Mouse (Mus musculus) frontal cortex, adult 2 months (tissue): Measurements from ENCODE around the gene Dmrta2. TPM values are rescaled to one million over a fixed set of nuclear protein-coding genes. Genes with fewer than 3 reads are reported as not detected.

Experiments used
- DNase-seq, 2 experiments: peaks; one replicate each; pipeline ENCODE4 v3.0.0; 2022; ENCODE audit warnings: low spot score in 1 of 2; ENCODE audit errors: extremely low spot score in 1 of 2
- polyA plus RNA-seq: library from polyadenylated mRNA; depleted of rRNA; stranded (reverse); fragments of >200 nt; gene quantifications from 2 replicates; pipeline ENCODE4 v1.2.3, GENCODE M21; 2012

The Dmrta2 gene
- polyA plus RNA-seq, 1 experiment = 3.3 TPM

GRCm38 (mm10) chr4:109978858-109979340 lies 1.0 kb downstream of the Dmrta2 start:
- DNase-seq = no peak

DNA sequence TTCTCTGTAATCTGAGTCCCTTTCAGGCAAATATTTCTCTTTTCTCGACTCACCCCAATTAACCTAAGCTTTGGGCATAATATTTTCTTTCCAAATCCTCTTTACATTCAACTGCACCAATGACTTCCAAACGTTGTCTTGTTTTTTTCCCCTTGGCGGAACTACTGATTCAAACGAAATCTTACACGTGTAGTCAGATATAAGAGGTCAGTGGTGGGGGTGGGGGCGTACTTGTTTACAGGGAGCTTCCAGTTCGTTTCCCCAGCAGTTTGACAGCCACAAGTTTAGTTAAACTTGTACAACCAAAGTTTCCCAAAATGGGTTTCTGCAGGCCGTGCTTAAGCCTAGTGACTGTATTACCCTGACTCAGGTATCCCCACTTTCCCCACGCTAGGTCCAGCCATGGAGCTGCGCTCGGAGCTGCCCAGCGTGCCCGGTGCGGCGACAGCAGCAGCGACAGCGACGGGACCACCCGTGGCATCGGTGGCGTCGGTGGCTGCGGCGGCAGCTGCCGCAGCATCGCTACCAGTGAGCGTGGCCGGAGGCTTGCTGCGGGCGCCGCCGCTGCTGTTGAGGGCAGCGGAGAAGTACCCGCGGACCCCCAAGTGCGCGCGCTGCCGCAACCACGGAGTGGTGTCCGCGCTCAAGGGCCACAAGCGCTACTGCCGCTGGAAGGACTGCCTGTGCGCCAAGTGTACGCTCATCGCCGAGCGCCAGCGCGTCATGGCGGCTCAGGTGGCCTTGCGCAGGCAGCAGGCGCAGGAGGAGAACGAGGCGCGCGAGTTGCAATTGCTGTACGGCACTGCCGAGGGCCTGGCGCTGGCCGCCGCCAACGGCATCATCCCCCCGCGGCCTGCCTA lies 1.8 kb downstream of the Dmrta2 start:
- no peak for DNase-seq

GRCm38 (mm10) chr4:109980321-109981082 lies 2.6 kb downstream of the Dmrta2 start:
- no peak for DNase-seq

GRCm38 (mm10) chr4:109981083-109981870 lies 3.4 kb downstream of the Dmrta2 start:
- DNase-seq = no peak

DNA sequence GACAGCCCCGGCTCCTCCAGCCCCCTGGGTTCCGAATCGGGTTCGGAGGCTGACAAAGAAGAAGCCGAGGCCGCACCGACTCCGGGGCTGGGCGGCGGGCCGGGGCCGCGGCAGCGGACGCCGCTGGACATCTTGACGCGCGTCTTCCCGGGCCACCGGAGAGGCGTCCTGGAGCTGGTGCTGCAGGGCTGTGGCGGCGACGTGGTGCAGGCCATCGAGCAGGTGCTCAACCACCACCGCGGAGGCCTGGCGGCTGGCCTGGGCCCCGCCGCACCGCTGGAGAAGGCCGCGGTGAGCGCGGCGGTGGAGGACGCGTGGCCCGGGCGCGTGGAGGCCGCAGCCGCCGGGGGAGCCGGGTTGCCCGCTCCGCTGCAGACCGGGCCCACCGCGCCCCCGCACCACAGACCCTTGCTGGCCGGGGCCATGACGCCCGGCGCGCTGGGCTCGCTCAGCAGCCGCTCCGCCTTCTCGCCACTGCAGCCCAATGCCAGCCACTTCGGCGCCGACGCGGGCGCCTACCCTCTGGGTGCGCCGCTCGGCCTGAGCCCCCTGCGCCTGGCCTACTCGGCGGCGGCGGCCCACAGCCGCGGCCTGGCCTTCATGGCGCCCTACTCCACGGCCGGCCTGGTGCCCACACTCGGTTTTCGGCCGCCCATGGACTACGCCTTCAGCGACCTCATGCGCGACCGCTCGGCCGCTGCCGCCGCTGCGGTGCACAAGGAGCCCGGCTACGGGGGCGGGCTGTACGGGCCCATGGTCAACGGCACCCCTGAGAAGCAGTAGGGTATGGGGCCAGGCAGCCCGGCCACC lies 4.2 kb downstream of the Dmrta2 start:
- DNase-seq = no peak

DNA sequence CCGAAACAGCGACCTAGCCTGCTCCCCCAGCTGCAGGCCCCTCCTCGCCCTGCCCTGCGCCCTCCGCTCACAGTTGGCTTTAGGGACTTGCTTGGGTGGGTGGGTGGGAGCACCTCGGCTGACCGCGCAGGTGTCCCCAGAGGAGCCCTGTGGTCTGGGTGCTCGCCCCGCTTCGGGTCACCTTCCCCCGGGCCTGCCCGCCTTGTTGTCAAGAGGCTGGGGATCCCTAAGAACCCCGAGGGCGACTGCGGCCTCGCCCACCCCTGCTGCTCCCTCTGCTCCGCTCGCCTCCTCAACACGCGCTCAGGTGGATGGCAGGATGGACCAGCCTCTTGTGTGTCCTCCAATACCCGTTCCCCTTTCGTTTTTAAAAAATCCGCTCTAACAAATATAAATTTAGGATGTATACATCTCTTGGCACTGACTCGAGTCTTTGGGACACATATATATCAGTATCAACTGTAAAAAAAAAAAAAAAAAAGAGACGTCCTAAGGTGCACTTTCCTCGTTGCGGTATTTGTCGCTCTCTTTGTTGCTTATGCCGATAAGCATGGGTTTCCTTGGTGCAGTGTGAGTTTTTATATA lies 4.9 kb downstream of the Dmrta2 start:
- no peak for DNase-seq

GRCm38 (mm10) chr4:109983281-109984001 lies 5.6 kb downstream of the Dmrta2 start:
- DNase-seq = no peak

GRCm38 (mm10) chr4:109984011-109984411 lies 6.2 kb downstream of the Dmrta2 start:
- no peak for DNase-seq

DNA sequence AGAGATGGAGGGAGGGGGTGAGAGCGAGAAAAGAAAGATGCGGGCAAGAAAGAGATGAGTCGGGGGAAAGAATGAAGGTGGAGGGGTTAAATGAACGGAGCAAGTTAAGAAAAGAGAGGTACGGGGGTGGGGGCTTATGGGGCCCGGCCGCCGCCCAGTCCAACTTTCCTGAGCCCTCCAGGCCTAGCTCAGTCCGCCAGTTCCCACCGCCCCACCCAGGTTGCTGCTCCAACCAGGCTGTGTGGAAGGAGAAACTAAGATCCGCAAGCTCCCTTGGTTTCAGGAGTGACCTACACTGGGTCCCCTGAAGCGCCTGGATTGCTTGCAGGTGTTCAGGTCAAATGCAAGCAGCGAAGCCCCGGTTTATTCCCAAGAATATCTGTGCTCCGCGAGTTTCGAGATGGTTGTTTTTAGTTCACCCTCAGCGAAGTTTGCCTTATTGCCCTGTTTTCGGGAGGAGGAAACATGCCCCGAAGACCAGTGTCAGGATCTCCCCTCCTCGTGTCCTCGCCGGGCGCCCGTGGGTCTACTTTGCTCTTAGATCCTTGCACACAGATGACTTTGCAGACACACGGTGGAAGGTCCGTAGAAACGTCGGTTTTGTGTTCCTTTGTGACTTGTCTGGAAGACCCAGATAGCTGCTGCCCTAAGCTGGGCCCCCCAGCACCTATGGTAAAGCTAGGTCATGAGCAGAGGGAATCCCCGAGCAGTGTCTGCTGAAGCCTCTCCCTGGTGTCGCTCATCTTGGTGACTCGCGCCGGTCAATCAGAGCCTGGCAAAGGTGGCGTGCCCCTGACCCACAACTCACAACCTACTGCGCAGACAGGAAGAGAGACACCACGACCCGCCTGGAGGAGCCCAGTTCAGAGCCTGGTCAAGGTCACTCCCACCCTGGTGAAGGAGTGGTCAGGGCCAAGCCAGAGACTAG lies 6.9 kb downstream of the Dmrta2 start:
- DNase-seq = no peak

DNA sequence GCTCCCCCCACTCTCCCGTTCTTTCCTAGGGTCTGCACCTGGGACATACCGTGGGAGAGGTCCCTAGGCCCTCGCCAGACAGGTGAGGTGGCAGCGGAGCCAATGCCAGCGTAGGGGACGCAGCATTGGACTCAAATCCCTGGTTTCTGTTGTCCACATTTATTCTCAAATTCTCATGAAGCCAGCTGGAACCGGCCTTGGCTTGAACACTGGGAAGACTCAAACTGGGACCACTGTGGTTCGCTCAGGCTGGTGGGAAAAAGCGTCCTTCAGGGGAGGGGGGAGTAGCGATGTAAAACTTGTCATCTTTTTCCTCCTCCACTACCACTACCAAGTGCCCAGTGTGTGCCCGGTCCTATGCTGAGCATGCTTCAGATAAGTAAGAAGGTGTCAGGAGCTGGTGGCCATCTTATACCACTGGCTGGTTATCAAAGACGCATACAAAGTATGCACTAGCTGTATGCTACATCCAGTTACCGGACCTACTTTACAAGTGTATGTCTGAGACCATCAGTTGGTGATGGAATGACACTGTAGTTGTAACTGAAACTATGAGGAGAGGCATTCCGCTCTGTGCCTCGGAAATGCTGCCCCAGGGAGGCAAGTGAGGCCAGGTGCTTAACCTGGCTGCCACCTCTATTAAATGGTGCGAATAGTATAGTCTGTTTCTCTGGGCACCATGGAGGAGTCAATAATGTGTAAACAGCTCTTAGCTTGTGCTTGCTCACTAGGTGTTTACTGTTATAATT lies 7.7 kb downstream of the Dmrta2 start:
- DNase-seq = no peak

- DNase-seq = no peak
Measured at GRCm38 (mm10) chr4:109986301-109986700, 8.4 kb downstream of the Dmrta2 start.

DNA sequence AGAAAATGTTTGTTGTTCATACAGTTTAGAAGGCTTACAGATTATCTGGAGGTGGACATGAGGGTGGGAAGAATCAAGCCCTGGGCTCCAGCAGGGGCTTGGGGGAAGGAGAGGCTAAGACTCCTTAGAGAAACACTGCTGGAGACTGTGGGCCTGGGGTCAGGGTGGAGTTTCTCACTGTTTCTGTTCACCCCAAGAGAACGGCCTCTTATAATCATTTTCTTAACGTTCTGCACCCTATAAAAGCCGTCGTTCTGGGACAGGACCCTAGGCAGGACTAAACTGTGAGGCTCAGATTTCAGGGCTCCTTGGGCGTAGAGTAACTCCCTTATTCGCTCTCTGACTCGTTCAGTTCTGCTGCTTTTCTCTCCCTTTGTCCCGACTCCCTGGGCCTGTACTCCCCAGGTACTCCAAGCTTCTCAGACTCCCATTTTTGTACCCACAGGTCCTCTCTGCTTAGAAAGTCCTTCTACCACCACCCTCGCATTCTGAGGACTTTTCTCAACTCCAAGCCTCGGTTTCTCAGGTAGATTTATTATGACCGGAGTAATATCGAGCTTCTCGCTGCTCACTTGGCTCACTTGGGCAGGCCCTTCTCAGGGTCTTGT lies 9.0 kb downstream of the Dmrta2 start:
- DNase-seq = no peak

DNA sequence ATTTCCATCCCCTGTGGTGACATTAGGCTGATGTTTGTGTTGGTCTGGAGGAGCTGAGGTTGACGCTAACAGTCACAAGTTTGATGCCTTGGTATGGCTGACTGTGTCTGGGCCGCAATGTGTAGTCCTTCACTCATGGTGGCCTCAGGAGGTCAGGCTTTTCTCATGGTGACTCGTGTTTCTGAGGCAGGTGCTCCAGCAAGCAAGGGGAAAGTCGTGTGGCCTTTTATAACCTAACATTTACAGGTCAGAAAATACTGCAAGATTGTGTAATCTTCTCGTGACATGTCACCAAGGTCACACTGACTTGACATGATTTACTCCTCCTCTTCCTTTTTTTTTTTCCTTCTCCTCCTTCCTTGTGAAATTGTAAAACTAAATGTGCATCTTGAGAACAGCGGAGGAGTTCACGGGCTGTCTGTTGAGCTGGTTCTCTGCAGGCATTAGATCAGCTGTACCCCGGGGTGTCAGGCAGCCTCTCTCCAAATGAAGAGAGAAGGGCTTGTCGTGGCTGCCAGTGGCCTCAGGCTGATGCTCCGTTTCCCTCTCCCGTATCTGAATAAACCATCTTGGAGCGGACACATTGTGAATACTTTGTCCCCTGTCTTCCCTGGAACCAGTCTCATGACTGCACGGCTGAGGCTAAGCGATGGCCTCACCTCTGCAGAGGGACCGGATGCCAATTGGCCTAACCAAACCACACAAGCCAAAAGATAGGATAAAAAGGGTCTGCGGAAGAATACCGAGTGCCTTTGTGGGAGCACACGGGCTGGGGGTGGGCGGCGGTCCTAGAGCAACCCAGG lies 9.9 kb downstream of the Dmrta2 start:
- no peak for DNase-seq

GRCm38 (mm10) chr4:109988411-109988810 lies 10.6 kb downstream of the Dmrta2 start:
- DNase-seq = no peak

DNA sequence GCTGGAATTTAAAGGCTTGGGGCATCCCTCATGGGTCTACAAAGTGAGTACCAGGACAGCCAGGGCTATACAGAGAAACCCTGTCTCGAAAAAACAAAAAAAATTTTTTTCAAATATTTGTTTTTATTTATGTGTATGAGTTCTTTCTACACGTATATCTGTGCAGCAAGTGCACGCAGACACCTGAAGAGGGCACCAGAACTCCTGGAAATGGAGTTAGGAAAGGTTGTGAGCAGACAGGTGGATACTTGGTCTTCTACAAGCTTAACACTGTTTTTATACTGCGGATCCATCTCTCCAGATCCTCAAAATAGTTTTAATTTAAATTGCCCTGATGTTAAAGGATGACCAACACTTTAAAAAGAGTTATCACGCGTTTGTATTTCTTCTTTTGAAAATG lies 11.4 kb downstream of the Dmrta2 start:
- no peak for DNase-seq

GRCm38 (mm10) chr4:110006044-110006443 lies 28.2 kb downstream of the Dmrta2 start:
- DNase-seq = no peak
